Mouse (Mus musculus): Measurements from ENCODE around the gene Rhbdl2. TPM values are rescaled to one million over a fixed set of nuclear protein-coding genes. Genes with fewer than 3 reads are reported as not detected.
A peak's percentile ranks its signal among the peaks of the same experiment; 100 is the strongest.

Rhbdl2 gene
- polyA plus RNA-seq, 1 experiment, result 6.2 TPM

DNA sequence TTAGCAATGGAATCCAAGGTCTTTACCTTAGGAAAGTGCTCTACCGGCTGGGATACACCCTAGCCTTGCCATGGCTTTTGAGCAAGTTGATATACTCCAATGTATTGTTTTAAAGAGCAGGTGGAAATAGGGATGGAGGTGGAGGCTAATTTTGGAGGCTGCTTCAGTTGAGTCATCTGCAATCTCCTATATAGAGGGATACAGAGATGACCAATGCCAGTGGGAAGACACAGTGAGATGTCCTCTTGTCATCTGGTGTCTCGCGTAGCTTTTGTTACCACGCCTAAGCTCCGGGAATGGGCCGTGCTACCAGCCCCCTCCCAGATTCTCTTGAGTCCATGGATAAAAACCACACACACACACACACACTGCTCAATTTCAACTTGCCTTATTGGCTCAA lies 5.5 kb downstream of the Rhbdl2 start:
- TF ChIP-seq POLR2A (IDR thresholded peaks at IDR 0.05; ENCODE audit: low read depth, low read length), result no peak
- no peak overlapping the region for H3K4me3 ChIP-seq (ENCODE audit: low read depth, low read length)
- WGBS, result 93% methylated on average over 6 of the region's 6 CpGs
- no peaks in the 10 kb centered on the region for H3K36me3 ChIP-seq (ENCODE audit: control insufficient read depth, insufficient read depth, low read length)
- H3K4me1 ChIP-seq (ENCODE audit: control insufficient read depth, insufficient read depth, insufficient read length, low read length), result no peaks in the 10 kb centered on the region
- no peaks in the 10 kb centered on the region for H3K27me3 ChIP-seq (ENCODE audit: control insufficient read depth, insufficient read depth, low read length)
- H3K27ac ChIP-seq (ENCODE audit: insufficient read depth, low read depth, low read length), result no peak overlapping the region

DNA sequence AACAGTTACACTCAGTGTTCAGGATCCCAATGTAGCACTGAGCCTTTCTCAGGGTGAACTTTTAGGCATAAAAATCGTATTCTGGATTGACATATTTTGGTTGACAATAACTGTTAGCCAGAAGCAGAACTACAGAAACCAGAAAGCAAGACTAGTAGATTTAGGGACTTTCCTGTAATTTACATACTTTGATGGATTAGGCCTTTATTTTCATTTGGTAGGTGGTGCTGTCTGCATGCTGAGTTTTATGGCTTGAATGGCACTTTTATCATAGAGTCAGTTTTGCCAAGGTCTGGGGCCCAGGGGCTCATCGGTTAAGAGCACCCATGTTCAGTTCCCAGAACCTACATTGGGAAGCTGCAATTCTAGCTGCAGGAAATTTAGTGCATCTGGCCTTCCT lies 7.4 kb downstream of the Rhbdl2 start:
- 0 out of 2 replicates have a peak overlapping the region, but pooled peaks have one; percentile 11 for H3K27ac ChIP-seq (ENCODE audit: insufficient read depth, low read depth, low read length)
- 48% methylated on average over 2 of the region's 2 CpGs for WGBS

DNA sequence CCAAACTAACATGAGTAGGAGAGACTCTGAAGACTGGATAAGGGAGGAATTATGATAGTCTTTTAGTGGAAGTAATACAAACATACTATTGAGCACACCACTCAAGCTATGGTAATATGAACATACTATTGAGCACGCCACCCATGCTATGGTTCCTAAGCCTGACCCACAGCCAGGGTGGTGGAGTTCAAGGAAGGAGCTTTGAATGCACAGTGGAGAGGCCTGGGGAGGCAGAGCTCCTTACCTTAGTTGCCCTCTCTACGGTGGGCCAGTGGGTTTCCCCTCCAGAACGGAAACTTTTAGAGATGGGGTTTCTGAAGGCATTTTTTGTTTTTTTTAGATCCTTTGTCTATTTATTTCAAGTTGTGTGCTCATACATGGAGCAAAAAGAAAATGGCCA lies 9.7 kb downstream of the Rhbdl2 start:
- Histone ChIP-seq H3K4me3 (ENCODE audit: low read depth, low read length) (no peak overlapping the region), H3K4me1 (ENCODE audit: control insufficient read depth, insufficient read depth, insufficient read length, low read length) (no peaks in the 10 kb centered on the region), H3K27ac (ENCODE audit: insufficient read depth, low read depth, low read length) (no peak overlapping the region), H3K36me3 (ENCODE audit: control insufficient read depth, insufficient read depth, low read length) (no peaks in the 10 kb centered on the region), H3K27me3 (ENCODE audit: control insufficient read depth, insufficient read depth, low read length) (no peaks in the 10 kb centered on the region)
- TF ChIP-seq CTCF (IDR thresholded peaks at IDR 0.05; ENCODE audit: extremely low read depth, insufficient read length, insufficient replicate concordance, low read depth, low read length) (no peak), POLR2A (IDR thresholded peaks at IDR 0.05; ENCODE audit: low read depth, low read length) (no peak)
- WGBS, result 88% methylated on average over 3 of the region's 3 CpGs

More for the DNA sequence above, 7.4 kb downstream of the Rhbdl2 start:
- no peaks in the 10 kb centered on the region for H3K27me3 ChIP-seq (ENCODE audit: control insufficient read depth, insufficient read depth, low read length)
- no peak for TF ChIP-seq CTCF (IDR thresholded peaks at IDR 0.05; ENCODE audit: extremely low read depth, insufficient read length, insufficient replicate concordance, low read depth, low read length)
- TF ChIP-seq POLR2A (IDR thresholded peaks at IDR 0.05; ENCODE audit: low read depth, low read length), result no peak
- no peaks in the 10 kb centered on the region for H3K36me3 ChIP-seq (ENCODE audit: control insufficient read depth, insufficient read depth, low read length)
- no peaks in the 10 kb centered on the region for H3K4me1 ChIP-seq (ENCODE audit: control insufficient read depth, insufficient read depth, insufficient read length, low read length)
- no peak overlapping the region for H3K4me3 ChIP-seq (ENCODE audit: low read depth, low read length)

DNA sequence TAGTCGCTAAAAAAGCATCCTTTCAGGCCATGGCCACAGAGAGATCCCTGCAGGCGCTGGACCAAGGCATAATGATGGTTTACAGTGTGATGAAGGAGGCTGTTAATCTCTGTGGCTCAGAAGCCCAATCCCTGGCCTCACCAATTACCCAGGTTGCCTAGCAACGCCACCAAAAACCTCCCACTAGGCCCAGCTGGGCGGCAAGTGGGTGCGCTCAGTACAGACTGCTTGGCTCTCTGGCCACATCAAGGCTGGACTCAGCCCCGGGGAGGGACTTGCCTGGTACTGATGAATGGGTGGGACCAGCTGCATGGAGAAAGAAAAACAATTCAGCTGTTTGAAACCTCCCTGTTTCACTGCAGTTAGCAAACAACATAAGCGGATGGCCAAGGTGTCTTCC lies 10.2 kb downstream of the Rhbdl2 start:
- H3K36me3 ChIP-seq (ENCODE audit: control insufficient read depth, insufficient read depth, low read length), result no peaks in the 10 kb centered on the region
- TF ChIP-seq CTCF (IDR thresholded peaks at IDR 0.05; ENCODE audit: extremely low read depth, insufficient read length, insufficient replicate concordance, low read depth, low read length), result no peak
- TF ChIP-seq POLR2A (IDR thresholded peaks at IDR 0.05; ENCODE audit: low read depth, low read length), result no peak
- no peak overlapping the region for H3K4me3 ChIP-seq (ENCODE audit: low read depth, low read length)
- H3K27ac ChIP-seq (ENCODE audit: insufficient read depth, low read depth, low read length), result no peak overlapping the region
- no peaks in the 10 kb centered on the region for H3K4me1 ChIP-seq (ENCODE audit: control insufficient read depth, insufficient read depth, insufficient read length, low read length)
- 71% methylated on average over 7 of the region's 7 CpGs for WGBS
- H3K27me3 ChIP-seq (ENCODE audit: control insufficient read depth, insufficient read depth, low read length), result no peaks in the 10 kb centered on the region

DNA sequence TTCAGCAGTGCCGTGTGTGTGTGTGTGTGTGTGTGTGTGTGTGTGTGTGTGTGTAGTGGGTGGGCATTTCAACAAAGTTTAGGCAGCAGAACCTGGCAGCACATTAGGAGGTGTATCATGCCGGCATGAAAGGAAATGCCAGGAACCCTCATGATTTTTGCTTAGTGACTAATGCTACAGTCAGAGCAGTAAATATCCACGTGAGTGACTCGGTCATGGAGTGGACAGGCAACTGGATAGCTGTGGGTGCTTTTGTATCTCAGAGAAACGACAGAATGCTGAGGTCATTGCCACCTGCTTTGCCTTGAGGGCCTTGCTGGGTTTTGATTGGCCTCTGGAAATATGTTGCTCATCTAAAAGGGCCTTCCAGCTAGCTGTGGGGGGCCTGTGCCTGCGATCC lies 16.0 kb downstream of the Rhbdl2 start:
- no peak for TF ChIP-seq CTCF (IDR thresholded peaks at IDR 0.05; ENCODE audit: extremely low read depth, insufficient read length, insufficient replicate concordance, low read depth, low read length)
- no peak for TF ChIP-seq POLR2A (IDR thresholded peaks at IDR 0.05; ENCODE audit: low read depth, low read length)
- 69% methylated on average over 6 of the region's 6 CpGs for WGBS
- Histone ChIP-seq H3K27ac (ENCODE audit: insufficient read depth, low read depth, low read length) (peak overlapping the region; percentile 37), H3K27me3 (ENCODE audit: control insufficient read depth, insufficient read depth, low read length) (no peaks in the 10 kb centered on the region), H3K36me3 (ENCODE audit: control insufficient read depth, insufficient read depth, low read length) (no peaks in the 10 kb centered on the region), H3K4me1 (ENCODE audit: control insufficient read depth, insufficient read depth, insufficient read length, low read length) (no peaks in the 10 kb centered on the region), H3K4me3 (ENCODE audit: low read depth, low read length) (no peak overlapping the region)

DNA sequence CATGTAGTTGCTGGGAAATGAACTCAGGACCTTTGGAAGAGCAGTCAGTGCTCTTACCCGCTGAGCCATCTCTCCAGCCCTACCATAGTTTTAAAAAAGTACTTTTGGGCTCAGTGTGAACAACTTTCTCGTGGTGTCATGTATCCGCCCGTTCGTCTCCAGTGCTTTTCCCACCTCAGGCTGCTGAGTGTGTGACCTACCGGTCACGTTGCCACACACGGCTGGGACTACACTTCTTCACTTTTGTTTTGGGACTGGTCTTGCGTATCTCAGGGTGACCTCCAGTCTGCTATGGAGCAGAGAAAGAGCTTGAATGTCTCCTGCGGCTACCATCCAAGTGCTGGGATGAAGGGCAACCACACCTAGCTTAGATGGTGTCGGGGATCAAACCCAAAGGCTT lies 20.6 kb downstream of the Rhbdl2 start:
- Histone ChIP-seq H3K4me3 (ENCODE audit: low read depth, low read length) (no peak overlapping the region), H3K27ac (ENCODE audit: insufficient read depth, low read depth, low read length) (no peak overlapping the region), H3K27me3 (ENCODE audit: control insufficient read depth, insufficient read depth, low read length) (no peaks in the 10 kb centered on the region), H3K4me1 (ENCODE audit: control insufficient read depth, insufficient read depth, insufficient read length, low read length) (peaks cover 14% of the 10 kb centered on the region), H3K36me3 (ENCODE audit: control insufficient read depth, insufficient read depth, low read length) (0 out of 2 replicates have a peak, but pooled peaks cover 2% of the 10 kb centered on the region)
- TF ChIP-seq CTCF (IDR thresholded peaks at IDR 0.05; ENCODE audit: extremely low read depth, insufficient read length, insufficient replicate concordance, low read depth, low read length) (no peak), POLR2A (IDR thresholded peaks at IDR 0.05; ENCODE audit: low read depth, low read length) (no peak)
- WGBS, result 92% methylated on average over 11 of the region's 11 CpGs

DNA sequence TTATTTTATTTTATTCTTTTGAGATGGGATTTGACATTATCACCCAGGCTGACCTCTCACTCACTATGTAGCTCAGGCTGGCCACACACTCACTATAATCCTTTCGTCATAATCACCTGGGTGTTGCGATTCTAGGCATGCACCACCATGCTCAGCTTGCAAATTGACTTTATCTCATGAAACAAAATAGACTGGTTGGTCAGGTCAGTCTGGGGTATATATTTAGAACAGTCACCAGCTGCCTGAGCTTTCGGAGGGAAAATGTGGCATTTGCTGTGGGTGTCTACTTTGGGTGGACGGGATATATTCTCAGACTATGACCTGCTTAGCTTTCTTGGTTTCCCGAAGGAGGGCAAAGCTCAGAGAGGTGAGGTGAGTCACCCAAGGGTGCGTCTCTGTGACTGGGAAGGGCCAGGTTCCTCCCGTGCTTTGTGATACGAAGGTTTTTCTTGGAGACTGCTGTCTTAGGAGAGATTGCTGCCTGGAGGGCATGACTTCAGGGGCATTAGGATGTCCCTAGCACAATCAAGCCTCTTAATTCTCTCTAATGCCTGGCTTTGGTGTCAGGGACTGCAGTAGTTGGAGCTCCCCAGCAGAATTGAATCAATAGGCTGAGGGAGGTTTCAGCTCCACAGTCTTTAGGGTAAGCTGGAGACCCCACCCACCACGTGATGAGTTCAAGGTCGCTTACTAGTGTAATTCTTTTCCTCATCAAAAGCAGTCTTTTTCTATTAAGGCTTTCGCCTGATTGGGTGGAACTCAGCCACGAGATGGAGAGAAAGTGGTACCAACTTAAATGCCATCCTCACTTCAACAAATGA lies 23.0 kb downstream of the Rhbdl2 start:
- H3K27ac ChIP-seq (ENCODE audit: insufficient read depth, low read depth, low read length), result peak overlapping the region; percentile 95
- H3K4me3 ChIP-seq (ENCODE audit: low read depth, low read length), result no peak overlapping the region
- WGBS, result 41% methylated on average over 12 of the region's 12 CpGs
- 0 out of 2 replicates have a peak, but pooled peaks cover 2% of the 10 kb centered on the region for H3K36me3 ChIP-seq (ENCODE audit: control insufficient read depth, insufficient read depth, low read length)
- H3K27me3 ChIP-seq (ENCODE audit: control insufficient read depth, insufficient read depth, low read length), result no peaks in the 10 kb centered on the region
- TF ChIP-seq CTCF (IDR thresholded peaks at IDR 0.05; ENCODE audit: extremely low read depth, insufficient read length, insufficient replicate concordance, low read depth, low read length) (0 out of 2 replicates have a peak, but pooled peaks have one; percentile 2), POLR2A (IDR thresholded peaks at IDR 0.05; ENCODE audit: low read depth, low read length) (no peak)
- H3K4me1 ChIP-seq (ENCODE audit: control insufficient read depth, insufficient read depth, insufficient read length, low read length), result peaks cover 26% of the 10 kb centered on the region

All from small intestine, adult 2 months (tissue).